Mouse (Mus musculus): ENCODE measurements around the gene Slamf6.

DNA sequence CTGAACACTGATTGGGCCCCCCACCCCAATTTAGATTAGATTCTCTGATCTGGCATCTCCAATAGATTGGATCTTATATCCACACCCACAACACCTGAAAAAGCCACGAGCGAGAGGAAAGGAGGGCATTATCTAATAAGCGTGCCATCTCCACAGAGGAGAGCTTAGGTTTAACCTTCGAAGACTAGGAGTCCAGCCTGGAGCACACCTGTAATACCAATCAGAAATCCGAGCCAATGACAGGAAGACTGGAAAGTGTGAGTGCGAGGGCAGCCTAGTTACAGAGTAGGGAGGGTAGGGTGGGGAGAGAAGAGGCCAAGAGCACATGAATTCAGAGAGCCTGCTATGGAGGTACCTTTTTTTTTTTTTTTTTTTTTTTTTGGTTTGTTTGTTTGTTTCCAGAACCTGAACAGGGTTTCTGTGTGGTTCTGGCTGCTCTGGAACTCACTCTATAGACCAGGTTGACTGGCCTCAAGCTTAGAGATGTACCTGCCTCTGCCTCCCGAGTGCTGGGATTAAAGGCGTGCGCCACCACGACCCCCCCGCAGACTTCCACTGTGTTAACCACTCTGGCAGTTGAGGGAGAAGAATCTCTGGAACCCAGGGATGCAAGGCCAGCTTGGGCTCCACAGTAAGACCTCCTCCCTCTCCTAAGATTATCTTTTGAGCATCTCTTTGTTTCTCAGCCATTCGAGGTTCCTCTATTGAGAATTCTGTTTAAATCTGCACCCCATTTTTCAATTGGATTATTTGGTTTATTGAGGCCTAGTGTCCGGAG, 81.7 kb downstream of the Slamf6 start:
- no peak for TF ChIP-seq CTCF (IDR thresholded peaks at IDR 0.05; ENCODE audit: borderline replicate concordance, insufficient read depth, low read length)
- TF ChIP-seq POLR2A (IDR thresholded peaks at IDR 0.05; ENCODE audit: low read depth, low read length), result no peak
